Mouse (Mus musculus) CH12.LX (cell line): ENCODE measurements at regions not wholly inside any gene's neighbourhood (a gene's known extent, or its start where the extent isn't known, plus 50 kb on each side); places are given as distances from the start of the nearest gene placed in this dataset.

Source experiments
- CTCF ChIP-seq, 2 experiments: IDR thresholded peaks in 1 of 2; conservative IDR thresholded peaks in 1 of 2; 2 replicates each; pipeline ENCODE4 v1.5.1; 2011 to 2012; ENCODE audit warnings: low read depth in 2 of 2, low read length in 2 of 2, improper control_type of control experiment in 1 of 2, inconsistent platforms in 1 of 2, mild to moderate bottlenecking in 1 of 2, moderate library complexity in 1 of 2
- EP300 ChIP-seq: IDR thresholded peaks from 2 replicates; pipeline ENCODE4 v1.6.1; 2011; ENCODE audit warnings: low read length, improper control_type of control experiment
- MEF2A ChIP-seq: IDR thresholded peaks from 2 replicates; pipeline ENCODE4 v1.6.1; 2014; ENCODE audit warnings: low read depth, mild to moderate bottlenecking, inconsistent platforms, low read length, improper control_type of control experiment, borderline replicate concordance
- POLR2A ChIP-seq: IDR thresholded peaks from 2 replicates; pipeline ENCODE4 v1.6.1; 2011; ENCODE audit warnings: low read depth, mild to moderate bottlenecking, improper control_type of control experiment, low read length
- POLR2AphosphoS2 ChIP-seq: IDR thresholded peaks from 2 replicates; pipeline ENCODE4 v1.6.1; 2011; ENCODE audit warnings: low read depth, low read length, improper control_type of control experiment
- UBTF ChIP-seq: IDR thresholded peaks from 2 replicates; pipeline ENCODE4 v1.6.1; 2012; ENCODE audit warnings: low read depth, mild to moderate bottlenecking, inconsistent platforms, low read length, improper control_type of control experiment, moderate library complexity
- ZKSCAN1 ChIP-seq: IDR thresholded peaks from 2 replicates; pipeline ENCODE4 v1.6.1; 2012; ENCODE audit warnings: low read depth, inconsistent platforms, low read length, improper control_type of control experiment, borderline replicate concordance

DNA sequence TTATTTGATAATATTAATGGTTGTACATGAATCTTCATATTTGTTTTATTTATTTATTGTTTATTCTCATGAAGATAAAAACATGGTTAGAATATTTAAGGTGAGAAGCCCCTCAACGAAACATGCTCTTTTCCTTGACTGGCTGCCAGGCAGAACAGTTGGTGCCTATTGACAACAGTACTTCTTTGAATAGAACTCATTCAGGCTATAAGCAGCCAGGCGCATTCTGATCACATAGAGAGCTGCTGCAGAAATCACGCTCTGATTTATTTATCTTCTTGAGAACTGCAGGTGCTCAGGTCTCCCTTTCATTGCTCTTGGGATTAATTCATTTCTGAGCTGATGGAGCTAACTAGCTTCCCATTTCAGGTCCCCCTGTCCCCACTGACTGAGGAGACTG is 688.9 kb upstream of the Gm38303 start:
- TF ChIP-seq MEF2A, result no peak
- no peak for TF ChIP-seq EP300
- no peak for TF ChIP-seq CTCF (conservative IDR thresholded peaks at IDR 0.05 in 1 of 2, IDR thresholded peaks at IDR 0.05 in 1 of 2; ENCODE audit: low read depth in 2 of 2, low read length in 2 of 2)
- TF ChIP-seq UBTF, result no peak
- TF ChIP-seq POLR2A, result no peak
- TF ChIP-seq POLR2AphosphoS2, result no peak
- TF ChIP-seq ZKSCAN1, result no peak
